Mouse (Mus musculus) CH12.LX (cell line): ENCODE measurements around the gene Bad.
A peak's percentile ranks its signal among the peaks of the same experiment; 100 is the strongest.

Experiments used
- CTCF ChIP-seq, 2 experiments: IDR thresholded peaks in 1 of 2; conservative IDR thresholded peaks in 1 of 2; 2 replicates each; pipeline ENCODE4 v1.5.1; 2011 to 2012; ENCODE audit warnings: low read depth in 2 of 2, low read length in 2 of 2, improper control_type of control experiment in 1 of 2, inconsistent platforms in 1 of 2, mild to moderate bottlenecking in 1 of 2, moderate library complexity in 1 of 2
- E2F4 ChIP-seq: IDR thresholded peaks from 2 replicates; pipeline ENCODE4 v1.6.1; 2011; ENCODE audit warnings: low read depth, low read length, improper control_type of control experiment; ENCODE audit not compliant: insufficient replicate concordance
- EP300 ChIP-seq: IDR thresholded peaks from 2 replicates; pipeline ENCODE4 v1.6.1; 2011; ENCODE audit warnings: low read length, improper control_type of control experiment
- JUN ChIP-seq: IDR thresholded peaks from 2 replicates; pipeline ENCODE4 v1.6.1; 2011; ENCODE audit warnings: low read depth, mild to moderate bottlenecking, low read length, improper control_type of control experiment, moderate library complexity; ENCODE audit not compliant: insufficient read depth
- MAX ChIP-seq: IDR thresholded peaks from 2 replicates; pipeline ENCODE4 v1.6.1; 2011; ENCODE audit warnings: low read length, improper control_type of control experiment
- MAZ ChIP-seq: IDR thresholded peaks from 2 replicates; pipeline ENCODE4 v1.6.1; 2012; ENCODE audit warnings: low read depth, mild to moderate bottlenecking, inconsistent platforms, low read length, improper control_type of control experiment, moderate library complexity
- MEF2A ChIP-seq: IDR thresholded peaks from 2 replicates; pipeline ENCODE4 v1.6.1; 2014; ENCODE audit warnings: low read depth, mild to moderate bottlenecking, inconsistent platforms, low read length, improper control_type of control experiment, borderline replicate concordance
- TBP ChIP-seq: conservative IDR thresholded peaks from 2 replicates; pipeline ENCODE4 v1.6.1; 2011; ENCODE audit warnings: low read depth, low read length, improper control_type of control experiment
- USF1 ChIP-seq: IDR thresholded peaks from 2 replicates; pipeline ENCODE4 v1.6.1; 2014; ENCODE audit warnings: low read depth, mild to moderate bottlenecking, inconsistent platforms, low read length, improper control_type of control experiment

DNA sequence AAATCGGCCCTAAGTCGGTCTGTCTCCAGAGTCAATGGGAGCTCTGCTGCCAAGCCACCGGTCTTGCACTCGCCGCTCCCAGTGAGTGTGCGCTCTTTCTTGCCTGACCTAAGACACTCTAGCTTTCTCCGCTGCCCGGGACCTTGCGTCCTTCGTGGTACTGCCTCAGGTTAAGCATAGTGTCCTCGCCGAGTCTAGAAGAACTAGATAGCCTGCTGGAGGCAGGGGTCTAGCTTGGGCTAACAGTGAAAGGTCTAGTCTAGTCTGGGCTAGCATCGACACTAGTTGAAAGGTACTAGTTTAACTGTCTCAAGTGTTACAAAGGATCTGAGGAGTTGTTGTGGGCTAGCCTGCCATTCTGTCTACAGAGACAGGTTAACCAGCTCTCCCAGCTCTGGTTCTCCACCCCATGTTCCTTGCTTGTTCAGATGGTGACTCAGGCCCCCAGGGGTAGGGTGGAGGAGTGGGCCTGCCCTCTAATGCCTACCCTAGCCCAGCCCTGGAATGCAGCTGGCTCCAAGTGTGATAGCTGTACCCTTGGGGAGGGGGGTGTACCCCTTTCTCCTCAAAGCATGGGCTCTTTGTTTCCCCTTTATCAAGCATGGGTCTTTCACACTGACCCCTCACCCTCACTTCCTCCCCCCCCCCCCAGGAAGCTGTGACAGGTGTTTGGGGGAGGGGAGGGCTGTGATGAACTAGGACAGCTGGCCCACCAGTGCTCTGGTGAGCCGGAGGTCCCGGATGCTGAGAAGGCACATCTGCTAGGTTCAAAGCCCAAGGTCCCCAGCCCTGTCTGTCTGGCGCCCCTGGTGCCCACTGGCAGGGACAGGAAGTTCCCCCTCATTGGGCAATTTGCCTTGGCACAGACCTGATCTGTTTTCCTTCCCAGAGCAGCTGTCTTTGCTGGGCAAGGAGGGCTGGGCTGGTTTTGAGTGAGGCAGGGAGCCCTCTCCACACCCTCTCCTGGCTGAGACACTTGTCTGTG is 34.2 kb downstream of the Bad start, which contains the start of gene Plcb3:
- TF ChIP-seq TBP (no peak), EP300 (0 out of 2 replicates have a peak, but pooled peaks have one; percentile 8), CTCF (conservative IDR thresholded peaks at IDR 0.05 in 1 of 2, IDR thresholded peaks at IDR 0.05 in 1 of 2; ENCODE audit: low read depth in 2 of 2, low read length in 2 of 2) (peak in 1 of 2 experiments; percentile 39; a peak in 2 of 4 replicates), MAX (no peak; the same call in 1 of the 2 replicates), MEF2A (no peak), MAZ (peak; percentile 83; the same call in 1 of the 2 replicates), E2F4 (no peak), USF1 (no peak), JUN (no peak)
